Mouse (Mus musculus): ENCODE data around the gene Hexim1. TPM values are rescaled to one million over a fixed set of nuclear protein-coding genes. Genes with fewer than 3 reads are reported as not detected.

Hexim1 gene
- total and polyA plus RNA-seq, 2 experiments, result 10.2 to 12.1 TPM

- Histone ChIP-seq H3K27me3 (ENCODE audit: control insufficient read depth, insufficient read depth, low read length) (no peaks in the 10 kb centered on the region), H3K27ac (replicated peaks; ENCODE audit: insufficient read depth, low read depth, low read length) (no peak overlapping the region), H3K79me2 (ENCODE audit: control insufficient read depth, insufficient read depth, low read length) (peaks cover 9% of the 10 kb centered on the region; the same call in 1 of the 2 replicates), H3K36me3 (ENCODE audit: control insufficient read depth, insufficient read depth, low read length) (no peaks in the 10 kb centered on the region), H3K4me1 (ENCODE audit: control insufficient read depth, insufficient read depth, low read length) (peaks cover 9% of the 10 kb centered on the region), H3K4me3 (ENCODE audit: insufficient read depth, low read depth, low read length) (no peak overlapping the region), H3K9ac (ENCODE audit: low read depth, low read length) (no peak overlapping the region)
- TF ChIP-seq CTCF (IDR thresholded peaks at IDR 0.05; ENCODE audit: low read depth, low read length) (no peak), POLR2A (IDR thresholded peaks at IDR 0.05; ENCODE audit: extremely low read depth, insufficient read depth, low read length) (no peak)
- WGBS, result 92% methylated on average over 8 of the region's 8 CpGs
- DNase-seq (ENCODE audit: extremely low read depth, low read depth, low spot score), result no peak
These were observed 20.1 kb downstream of the Hexim1 start for GRCm38 (mm10) chr11:103136039-103136577.

- Histone ChIP-seq H3K27ac (replicated peaks; ENCODE audit: insufficient read depth, low read depth, low read length) (peak overlapping the region; percentile 65), H3K79me2 (ENCODE audit: control insufficient read depth, insufficient read depth, low read length) (no peaks in the 10 kb centered on the region), H3K4me3 (ENCODE audit: insufficient read depth, low read depth, low read length) (no peak overlapping the region), H3K9ac (ENCODE audit: low read depth, low read length) (no peak overlapping the region), H3K4me1 (ENCODE audit: control insufficient read depth, insufficient read depth, low read length) (peaks cover 5% of the 10 kb centered on the region; the same call in 1 of the 2 replicates), H3K27me3 (ENCODE audit: control insufficient read depth, insufficient read depth, low read length) (no peaks in the 10 kb centered on the region), H3K36me3 (ENCODE audit: control insufficient read depth, insufficient read depth, low read length) (no peaks in the 10 kb centered on the region)
- WGBS, result 87% methylated on average over 14 of the region's 14 CpGs
- DNase-seq (ENCODE audit: extremely low read depth, low read depth, low spot score), result no peak
- TF ChIP-seq POLR2A (IDR thresholded peaks at IDR 0.05; ENCODE audit: extremely low read depth, insufficient read depth, low read length), result no peak
- TF ChIP-seq CTCF (IDR thresholded peaks at IDR 0.05; ENCODE audit: low read depth, low read length), result no peak
These were observed 24.1 kb downstream of the Hexim1 start for GRCm38 (mm10) chr11:103139951-103140762.

- DNase-seq (ENCODE audit: extremely low read depth, low read depth, low spot score), result no peak
- no peak overlapping the region for H3K4me3 ChIP-seq (ENCODE audit: insufficient read depth, low read depth, low read length)
- H3K27me3 ChIP-seq (ENCODE audit: control insufficient read depth, insufficient read depth, low read length), result no peaks in the 10 kb centered on the region
- TF ChIP-seq POLR2A (IDR thresholded peaks at IDR 0.05; ENCODE audit: extremely low read depth, insufficient read depth, low read length) (no peak), CTCF (IDR thresholded peaks at IDR 0.05; ENCODE audit: low read depth, low read length) (no peak)
- 0 out of 2 replicates have a peak overlapping the region, but pooled peaks have one; percentile 10 for H3K9ac ChIP-seq (ENCODE audit: low read depth, low read length)
- H3K36me3 ChIP-seq (ENCODE audit: control insufficient read depth, insufficient read depth, low read length), result no peaks in the 10 kb centered on the region
- peaks cover 5% of the 10 kb centered on the region; the same call in 1 of the 2 replicates for H3K4me1 ChIP-seq (ENCODE audit: control insufficient read depth, insufficient read depth, low read length)
- no peaks in the 10 kb centered on the region for H3K79me2 ChIP-seq (ENCODE audit: control insufficient read depth, insufficient read depth, low read length)
- peak overlapping the region; percentile 65 for H3K27ac ChIP-seq (replicated peaks; ENCODE audit: insufficient read depth, low read depth, low read length)
- 52% methylated on average over 6 of the region's 6 CpGs for WGBS
These were observed 24.7 kb downstream of the Hexim1 start for GRCm38 (mm10) chr11:103140763-103141100.

- WGBS, result 38% methylated on average over 11 of the region's 11 CpGs
- Histone ChIP-seq H3K27ac (replicated peaks; ENCODE audit: insufficient read depth, low read depth, low read length) (peak overlapping the region; percentile 65), H3K36me3 (ENCODE audit: control insufficient read depth, insufficient read depth, low read length) (no peaks in the 10 kb centered on the region), H3K9ac (ENCODE audit: low read depth, low read length) (0 out of 2 replicates have a peak overlapping the region, but pooled peaks have one; percentile 10), H3K4me1 (ENCODE audit: control insufficient read depth, insufficient read depth, low read length) (peaks cover 5% of the 10 kb centered on the region; the same call in 1 of the 2 replicates), H3K4me3 (ENCODE audit: insufficient read depth, low read depth, low read length) (no peak overlapping the region), H3K27me3 (ENCODE audit: control insufficient read depth, insufficient read depth, low read length) (no peaks in the 10 kb centered on the region), H3K79me2 (ENCODE audit: control insufficient read depth, insufficient read depth, low read length) (no peaks in the 10 kb centered on the region)
- peak; percentile 36 for DNase-seq (ENCODE audit: extremely low read depth, low read depth, low spot score)
- TF ChIP-seq POLR2A (IDR thresholded peaks at IDR 0.05; ENCODE audit: extremely low read depth, insufficient read depth, low read length), result no peak
- no peak for TF ChIP-seq CTCF (IDR thresholded peaks at IDR 0.05; ENCODE audit: low read depth, low read length)
These were observed 25.3 kb downstream of the Hexim1 start for GRCm38 (mm10) chr11:103141101-103141943.

GRCm38 (mm10) chr11:103141944-103142255 lies 25.9 kb downstream of the Hexim1 start:
- Histone ChIP-seq H3K9ac (ENCODE audit: low read depth, low read length) (no peak overlapping the region), H3K79me2 (ENCODE audit: control insufficient read depth, insufficient read depth, low read length) (no peaks in the 10 kb centered on the region), H3K4me1 (ENCODE audit: control insufficient read depth, insufficient read depth, low read length) (peaks cover 5% of the 10 kb centered on the region; the same call in 1 of the 2 replicates), H3K27ac (replicated peaks; ENCODE audit: insufficient read depth, low read depth, low read length) (peak overlapping the region; percentile 65), H3K4me3 (ENCODE audit: insufficient read depth, low read depth, low read length) (no peak overlapping the region), H3K27me3 (ENCODE audit: control insufficient read depth, insufficient read depth, low read length) (no peaks in the 10 kb centered on the region), H3K36me3 (ENCODE audit: control insufficient read depth, insufficient read depth, low read length) (no peaks in the 10 kb centered on the region)
- 50% methylated on average over 1 of the region's 1 CpGs for WGBS
- TF ChIP-seq CTCF (IDR thresholded peaks at IDR 0.05; ENCODE audit: low read depth, low read length), result no peak
- TF ChIP-seq POLR2A (IDR thresholded peaks at IDR 0.05; ENCODE audit: extremely low read depth, insufficient read depth, low read length), result no peak
- no peak for DNase-seq (ENCODE audit: extremely low read depth, low read depth, low spot score)
